Mouse (Mus musculus): ENCODE data around the gene Cyp2c68. TPM values are rescaled to one million over a fixed set of nuclear protein-coding genes. Genes with fewer than 3 reads are reported as not detected.
"Not testable (repeated sequence)": the region's sequence is repeated elsewhere in the genome, so short reads cannot be mapped to it uniquely, and the experiment has no call there.

Cyp2c68 gene
- polyA plus RNA-seq, 1 experiment, result not detected

GRCm38 (mm10) chr19:39648938-39649337, 91.9 kb downstream of the Cyp2c68 start, which contains the start of gene Cyp2c67:
Gene Cyp2c67 (minus strand): TSS chr19:39649051.
- Histone ChIP-seq H3K4me3 (ENCODE audit: low read depth, low read length) (no peak within 1 kb of the TSS), H3K36me3 (ENCODE audit: control insufficient read depth, insufficient read depth, low read length, poor library complexity, severe bottlenecking) (no peaks in the 10 kb centered on the region), H3K27ac (ENCODE audit: insufficient read depth, low read length) (no peak within 1 kb of the TSS), H3K9ac (ENCODE audit: low read depth, poor library complexity, severe bottlenecking) (no peak within 1 kb of the TSS), H3K9me3 (replicated peaks; ENCODE audit: control insufficient read depth, insufficient read depth, low read length, poor library complexity, severe bottlenecking) (peaks cover 25% of the 10 kb centered on the region), H3K27me3 (ENCODE audit: control insufficient read depth, insufficient read depth, low read length, poor library complexity, severe bottlenecking) (no peaks in the 10 kb centered on the region), H3K4me1 (ENCODE audit: control insufficient read depth, insufficient read depth, low read length) (no peaks in the 10 kb centered on the region)
- TF ChIP-seq CTCF (IDR thresholded peaks at IDR 0.05; ENCODE audit: low read depth, low read length), result no peak
- no peak for TF ChIP-seq POLR2A (IDR thresholded peaks at IDR 0.05; ENCODE audit: insufficient read depth, low read length)
- TF ChIP-seq EP300 (IDR thresholded peaks at IDR 0.05; ENCODE audit: insufficient read depth, low read depth, low read length), result no peak

DNA sequence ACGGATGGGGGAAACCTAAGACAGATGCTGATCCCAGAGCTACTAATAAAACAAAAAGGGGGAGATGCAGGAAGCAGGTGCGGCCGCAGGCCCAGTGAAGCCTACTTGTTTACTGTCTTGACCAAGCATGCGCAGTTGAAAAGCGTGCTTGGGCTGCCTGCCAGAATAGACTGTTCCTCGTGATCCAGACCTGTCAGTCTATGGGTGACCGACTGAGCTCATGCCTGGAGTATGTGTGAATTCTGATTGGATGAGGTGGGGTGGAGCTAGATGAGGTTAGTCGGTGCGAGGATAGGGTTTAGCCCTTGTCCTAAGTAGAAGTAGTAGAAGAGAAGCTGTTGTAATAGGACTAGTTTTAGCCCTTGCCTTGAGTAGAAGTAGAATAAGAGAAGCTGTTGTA, 93.3 kb downstream of the Cyp2c68 start:
- TF ChIP-seq CTCF (IDR thresholded peaks at IDR 0.05; ENCODE audit: low read depth, low read length), result no peak
- TF ChIP-seq EP300 (IDR thresholded peaks at IDR 0.05; ENCODE audit: insufficient read depth, low read depth, low read length), result no peak
- no peak for TF ChIP-seq POLR2A (IDR thresholded peaks at IDR 0.05; ENCODE audit: insufficient read depth, low read length)
- no peaks in the 10 kb centered on the region for H3K36me3 ChIP-seq (ENCODE audit: control insufficient read depth, insufficient read depth, low read length, poor library complexity, severe bottlenecking)

DNA sequence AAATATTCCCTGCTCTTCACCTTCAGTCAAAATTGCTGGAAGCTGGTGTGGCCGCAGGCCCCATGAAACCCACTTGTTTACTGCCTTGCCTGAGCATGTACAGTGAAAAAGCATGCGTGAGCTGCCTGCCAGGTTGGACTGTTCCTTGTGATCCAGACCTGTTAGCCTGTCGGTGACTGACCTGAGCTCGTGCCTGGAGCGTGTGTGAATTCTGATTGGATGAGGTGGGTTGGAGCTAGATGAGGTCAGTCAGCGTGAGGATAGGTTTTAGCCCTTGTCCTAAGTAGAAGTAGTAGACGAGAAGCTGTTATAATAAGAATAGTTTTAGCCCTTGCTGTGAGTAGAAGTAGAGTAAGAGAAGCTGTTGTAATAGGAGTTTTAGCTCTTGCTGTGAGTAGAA, 96.3 kb downstream of the Cyp2c68 start:
- H3K4me1 ChIP-seq (ENCODE audit: control insufficient read depth, insufficient read depth, low read length); H3K9ac ChIP-seq (ENCODE audit: low read depth, poor library complexity, severe bottlenecking); H3K4me3 ChIP-seq (ENCODE audit: low read depth, low read length); H3K27ac ChIP-seq (ENCODE audit: insufficient read depth, low read length); H3K27me3 ChIP-seq (ENCODE audit: control insufficient read depth, insufficient read depth, low read length, poor library complexity, severe bottlenecking); H3K36me3 ChIP-seq (ENCODE audit: control insufficient read depth, insufficient read depth, low read length, poor library complexity, severe bottlenecking): not testable (repeated sequence)
- peaks cover 16% of the 10 kb centered on the region for H3K9me3 ChIP-seq (replicated peaks; ENCODE audit: control insufficient read depth, insufficient read depth, low read length, poor library complexity, severe bottlenecking)

More for the DNA sequence above, 93.3 kb downstream of the Cyp2c68 start:
- Histone ChIP-seq H3K27ac (ENCODE audit: insufficient read depth, low read length) (no peak overlapping the region), H3K27me3 (ENCODE audit: control insufficient read depth, insufficient read depth, low read length, poor library complexity, severe bottlenecking) (no peaks in the 10 kb centered on the region), H3K9ac (ENCODE audit: low read depth, poor library complexity, severe bottlenecking) (no peak overlapping the region), H3K9me3 (replicated peaks; ENCODE audit: control insufficient read depth, insufficient read depth, low read length, poor library complexity, severe bottlenecking) (peaks cover 18% of the 10 kb centered on the region), H3K4me1 (ENCODE audit: control insufficient read depth, insufficient read depth, low read length) (no peaks in the 10 kb centered on the region), H3K4me3 (ENCODE audit: low read depth, low read length) (no peak overlapping the region)

Other genes starting within 250 kb of the Cyp2c68 start
- gene Cyp2c39, start 230.2 kb downstream of the Cyp2c68 start, polyA plus RNA-seq (2011; ENCODE audit: insufficient read depth, insufficient read length, low read depth, missing spikeins), result not detected in 2 replicates
- not detected in 2 replicates for gene Cyp2c67, start 92.0 kb downstream of the Cyp2c68 start, polyA plus RNA-seq (2011; ENCODE audit: insufficient read depth, insufficient read length, low read depth, missing spikeins)
- gene Cyp2c40, start 71.8 kb upstream of the Cyp2c68 start, polyA plus RNA-seq (2011; ENCODE audit: insufficient read depth, insufficient read length, low read depth, missing spikeins), result not detected in 2 replicates
- not detected in 2 replicates for gene Cyp2c69, start 145.7 kb upstream of the Cyp2c68 start, polyA plus RNA-seq (2011; ENCODE audit: insufficient read depth, insufficient read length, low read depth, missing spikeins)

All from ES-Bruce4 (cell line).